Mouse (Mus musculus) left cerebral cortex, postnatal 14 days (tissue): ENCODE measurements around the gene Slco2b1. TPM values are rescaled to one million over a fixed set of nuclear protein-coding genes. Genes with fewer than 3 reads are reported as not detected.
"Not testable (repeated sequence)": the region's sequence is repeated elsewhere in the genome, so short reads cannot be mapped to it uniquely, and the experiment has no call there.

Experiments
- DNase-seq, 2 experiments: peaks; one replicate each; pipeline ENCODE4 v3.0.0; 2021 to 2022; ENCODE audit warnings: low spot score in 2 of 2, mixed read lengths in 1 of 2
- intact Hi-C: fragments of 180-260 bp; cut with DNase I; formaldehyde crosslinking; loops from one replicate; pipeline ENCODE4 v1.15.1; 2025
- long read RNA-seq, 2 experiments: library from polyadenylated mRNA; stranded (forward); transcript quantifications; one replicate each; pipeline ENCODE4 v2.0.0; 2021
- total RNA-seq, 2 experiments: library from RNA; stranded (reverse); gene quantifications; 2 replicates each; pipeline ENCODE4 v1.2.3; 2021

The Slco2b1 gene
- 10 to 100 TPM; 15.9 to 16.6 TPM for total RNA-seq
- long read RNA-seq, experiment 1, full-length matches to known transcripts, result 18 of 24 reads
- long read RNA-seq, experiment 1, partial matches to known transcripts, result 2 of 24 reads
- long read RNA-seq, experiment 1, other reads (novel, unspliced or antisense), result 4 of 24 reads
- long read RNA-seq, experiment 2, full-length matches to known transcripts, result 20 of 30 reads
- long read RNA-seq, experiment 2, partial matches to known transcripts, result 6 of 30 reads
- long read RNA-seq, experiment 2, other reads (novel, unspliced or antisense), result 4 of 30 reads

DNA sequence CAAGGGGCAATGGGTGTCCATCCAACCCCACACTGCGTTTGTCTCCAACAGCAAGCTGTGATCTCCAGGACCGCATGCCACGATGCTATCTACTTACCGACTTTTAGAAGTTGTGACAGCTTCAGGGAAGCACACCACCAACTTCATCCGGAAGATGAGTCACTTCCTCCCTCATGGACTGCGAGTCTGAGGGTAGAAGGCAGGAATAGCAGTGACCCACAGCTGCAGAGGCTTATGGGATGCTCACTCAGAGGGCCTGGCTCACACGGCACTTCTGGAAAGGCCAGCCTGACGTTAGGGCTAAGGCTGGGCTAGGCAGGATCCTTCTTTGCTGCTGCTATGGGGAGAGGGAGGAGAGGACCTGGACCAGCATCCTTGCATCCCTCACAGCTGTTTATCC is at the start of gene Slco2b1:
Slco2b1 (minus strand) TSS at position 175 of the 400 bp plus-strand sequence.
- DNase-seq, result no peak
- intact Hi-C loops, result loop anchor here (2.0 to 5.0 kb wide), 2 partner anchors 52 to 84 kb away; partner anchors contain the start of gene Tpbgl

DNA sequence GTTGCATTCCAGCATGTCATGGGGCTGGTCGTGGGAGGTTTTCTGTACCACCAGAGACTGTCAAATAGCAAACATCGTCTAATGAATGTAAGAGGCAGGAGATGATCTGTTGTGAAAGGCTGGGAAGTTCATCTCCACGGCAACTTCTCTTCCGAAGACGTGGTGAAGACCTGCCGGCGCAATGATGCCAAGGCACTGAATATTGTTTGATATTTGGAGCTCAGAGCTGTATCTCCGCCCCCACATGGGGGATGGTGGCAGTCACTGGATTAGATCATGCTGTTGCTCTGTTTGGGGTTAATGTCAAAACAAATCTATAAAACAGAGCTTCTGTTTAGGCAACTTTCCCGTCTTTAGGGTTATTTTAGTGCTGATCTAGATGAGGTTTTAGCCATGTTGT is 28.1 kb upstream of the Slco2b1 start:
- intact Hi-C loops, result no loop called here
- DNase-seq, result peak; percentile 19 to 45

DNA sequence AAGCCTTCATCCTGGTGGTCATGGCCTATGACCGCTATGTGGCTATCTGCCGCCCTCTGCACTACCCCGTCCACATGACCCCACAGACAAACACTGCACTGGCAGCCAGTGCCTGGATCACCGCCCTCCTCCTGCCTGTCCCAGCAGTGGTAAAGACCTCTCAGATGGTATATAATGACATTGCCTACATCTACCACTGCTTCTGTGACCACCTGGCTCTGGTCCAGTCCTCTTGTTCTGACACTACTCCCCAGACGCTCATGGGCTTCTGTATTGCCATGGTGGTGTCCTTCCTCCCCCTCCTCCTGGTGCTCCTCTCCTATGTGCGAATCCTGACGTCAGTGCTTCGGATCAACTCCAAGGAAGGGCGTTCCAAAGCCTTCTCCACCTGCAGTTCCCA is 24.4 kb upstream of the Slco2b1 start:
- DNase-seq, intact Hi-C loops: not testable (repeated sequence)

DNA sequence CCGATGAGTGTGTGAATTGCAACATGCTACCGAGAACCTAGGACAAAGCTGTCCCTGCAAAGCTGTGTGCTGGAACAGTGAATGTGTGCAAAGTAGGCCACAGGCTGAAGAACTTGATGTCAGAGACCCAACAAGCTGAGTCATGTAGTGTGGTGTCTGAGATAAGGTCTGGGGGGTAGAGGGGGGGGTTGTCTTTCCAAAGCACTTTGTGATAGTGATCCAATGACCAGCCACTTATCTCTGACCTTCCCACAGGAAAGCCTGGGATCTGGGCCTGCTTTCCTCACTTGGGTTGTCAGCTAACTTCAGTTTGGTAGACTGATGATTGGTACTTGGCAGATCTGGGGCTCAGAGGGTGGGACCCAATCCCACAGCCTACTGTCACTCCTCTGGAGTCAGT is 23.5 kb upstream of the Slco2b1 start:
- DNase-seq, result no peak
- intact Hi-C loops, result no loop called here

DNA sequence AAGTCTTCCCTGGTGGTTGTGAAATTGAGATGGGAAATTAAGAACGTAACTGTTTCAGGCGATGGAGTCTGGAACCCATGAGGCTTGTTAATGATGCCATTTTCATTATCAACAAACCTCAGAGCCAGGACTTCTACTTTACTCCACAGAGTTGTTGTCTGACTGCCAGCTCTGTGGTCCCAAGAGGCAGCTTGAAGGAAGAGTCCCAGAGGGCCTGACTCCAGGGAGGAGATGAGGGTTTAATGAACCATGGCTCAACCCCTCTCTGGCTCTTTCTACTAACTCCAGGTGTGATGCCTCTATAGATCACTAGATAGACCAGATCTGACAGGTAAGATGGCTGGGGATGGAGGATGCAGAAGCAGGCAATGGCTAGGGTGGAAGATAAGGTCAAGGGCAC is 18.8 kb upstream of the Slco2b1 start, which contains the start of gene Olfr520:
Olfr520 (plus strand) TSS at position 301 of the 400 bp plus-strand sequence.
- no peak for DNase-seq
- intact Hi-C loops, result no loop called here

DNA sequence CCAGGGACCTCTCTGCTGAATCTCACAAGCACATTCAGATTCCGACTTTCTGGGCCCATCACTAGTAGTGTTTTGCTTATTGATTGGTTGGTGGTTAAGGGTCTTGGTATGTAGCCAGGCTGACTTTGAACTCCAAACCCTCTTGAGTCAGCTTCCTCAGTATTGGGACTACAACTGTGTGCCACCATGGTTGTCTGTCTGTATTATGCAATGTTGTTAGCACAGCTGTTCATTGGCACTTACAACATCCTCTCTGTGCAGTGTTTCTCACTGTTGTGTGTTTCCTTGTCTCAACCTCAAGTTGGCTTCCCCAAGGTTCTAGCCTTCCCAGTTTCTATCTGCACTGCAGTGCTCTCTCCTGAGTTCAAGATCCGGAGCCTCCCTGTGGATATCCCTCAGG is 5.4 kb upstream of the Slco2b1 start:
- DNase-seq, result no peak
- intact Hi-C loops, result no loop called here

DNA sequence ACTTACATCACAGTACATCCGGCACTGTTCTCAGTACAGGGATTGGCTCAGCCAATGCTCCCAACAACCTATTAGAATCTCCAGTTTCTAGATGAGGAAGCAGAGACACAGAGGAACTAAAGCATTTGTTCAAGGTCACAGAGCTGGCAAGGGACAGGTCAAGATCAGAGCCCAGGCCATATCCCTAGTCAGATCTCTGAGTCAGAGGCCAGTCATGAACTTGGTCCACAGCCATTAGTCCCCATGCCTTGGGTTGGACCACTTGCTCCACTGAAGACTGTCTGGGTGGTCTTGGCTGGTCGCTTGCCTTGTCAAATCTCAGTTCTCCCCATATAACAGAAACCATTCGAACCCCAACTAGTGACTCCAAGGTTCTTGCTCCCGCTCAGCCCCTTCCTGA is 1.3 kb upstream of the Slco2b1 start:
- no peak for DNase-seq
- intact Hi-C loops, result loop anchor here (5.0 kb wide), 1 partner anchor 85 kb away; the partner anchor contains the start of gene Tpbgl

DNA sequence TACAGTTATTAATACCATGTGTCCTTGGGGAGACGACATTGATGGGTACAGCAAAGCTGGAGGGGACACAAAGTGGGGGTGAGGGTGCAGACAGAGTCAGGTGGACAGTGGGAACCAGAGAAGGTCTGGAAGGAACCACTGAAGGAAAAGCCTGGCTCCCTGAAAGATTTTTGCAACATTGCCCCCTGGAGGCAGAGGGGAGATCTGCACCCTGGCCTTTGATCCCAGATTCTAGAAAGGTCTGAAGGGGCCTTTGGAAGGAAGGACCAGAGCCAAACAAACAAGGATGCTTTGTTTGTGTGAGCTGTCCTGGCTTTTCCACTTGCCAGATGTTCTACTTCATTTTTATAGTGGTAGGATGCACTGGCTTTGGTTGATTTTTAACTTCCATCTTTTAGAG is 664 bp downstream of the Slco2b1 start:
- peak in 1 of 2 experiments; percentile 53 for DNase-seq
- intact Hi-C loops, result loop anchor here (2.0 to 5.0 kb wide), 2 partner anchors 52 to 83 kb away; partner anchors contain the start of gene Tpbgl

DNA sequence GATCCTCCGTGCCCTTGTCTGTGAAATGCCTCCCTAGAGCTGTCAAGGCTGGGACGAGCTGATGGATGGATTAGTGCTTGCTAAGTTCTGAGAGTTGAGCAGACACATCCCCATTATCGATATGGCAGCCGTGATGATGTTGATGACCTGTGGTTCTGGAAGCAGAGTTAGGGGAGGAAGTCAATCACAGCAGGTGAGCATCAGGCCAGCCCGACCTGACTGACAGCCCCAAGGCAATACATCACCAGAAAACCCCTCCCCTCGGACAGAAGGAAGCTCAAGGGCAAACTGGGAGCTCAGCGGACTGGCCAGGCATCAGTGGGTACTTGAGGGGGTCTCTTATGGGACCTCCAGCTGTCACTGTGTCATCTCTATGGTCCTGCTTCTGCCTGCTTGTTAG is 1.1 kb downstream of the Slco2b1 start:
- DNase-seq, result no peak
- intact Hi-C loops, result loop anchor here (2.0 to 5.0 kb wide), 2 partner anchors 51 to 83 kb away; partner anchors contain the start of gene Tpbgl

DNA sequence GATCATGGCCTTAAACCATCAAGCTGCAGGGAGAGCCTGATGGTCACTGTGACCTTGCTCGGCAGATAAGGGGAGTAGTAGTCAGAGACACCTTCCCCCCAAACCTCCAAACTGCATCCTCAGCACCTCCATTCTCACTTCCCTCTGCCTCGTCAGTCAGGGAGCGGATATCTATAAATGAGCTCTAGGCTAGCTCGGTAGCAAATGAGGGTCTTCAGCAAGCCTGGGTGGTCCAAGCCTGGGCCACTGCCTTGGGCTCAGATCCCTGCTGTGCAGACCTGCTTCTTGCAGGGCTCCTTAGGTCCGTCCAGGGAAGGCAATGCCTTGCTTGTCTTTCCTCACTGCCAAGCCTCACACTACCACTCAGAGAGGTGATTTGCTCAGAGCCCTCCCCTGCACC is 2.4 kb downstream of the Slco2b1 start:
- intact Hi-C loops, result no loop called here

DNA sequence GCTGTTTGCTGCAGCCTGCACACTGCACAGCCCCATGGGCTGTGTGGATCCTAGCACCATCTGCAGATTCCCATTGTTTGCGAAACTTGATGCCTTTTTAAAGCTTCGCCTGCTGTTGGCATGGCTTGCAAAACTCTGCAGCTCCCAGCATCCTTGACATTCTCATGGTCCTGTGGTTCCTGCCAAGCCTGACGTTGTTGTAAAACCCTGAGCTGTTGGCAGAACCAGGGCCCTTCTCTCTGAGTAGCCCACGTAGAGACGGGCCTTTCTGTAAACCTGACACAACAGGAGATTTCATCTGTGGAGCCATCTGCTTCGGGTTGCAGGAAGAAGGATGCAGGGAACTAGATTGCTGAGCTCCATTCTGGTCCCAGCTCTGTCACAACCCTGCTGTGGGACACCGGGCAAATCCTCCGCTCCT is 2.8 kb downstream of the Slco2b1 start:
- DNase-seq, result peak; percentile 59 to 85
- intact Hi-C loops, result no loop called here

More for the DNA sequence above, 2.4 kb downstream of the Slco2b1 start:
- no peak for DNase-seq

DNA sequence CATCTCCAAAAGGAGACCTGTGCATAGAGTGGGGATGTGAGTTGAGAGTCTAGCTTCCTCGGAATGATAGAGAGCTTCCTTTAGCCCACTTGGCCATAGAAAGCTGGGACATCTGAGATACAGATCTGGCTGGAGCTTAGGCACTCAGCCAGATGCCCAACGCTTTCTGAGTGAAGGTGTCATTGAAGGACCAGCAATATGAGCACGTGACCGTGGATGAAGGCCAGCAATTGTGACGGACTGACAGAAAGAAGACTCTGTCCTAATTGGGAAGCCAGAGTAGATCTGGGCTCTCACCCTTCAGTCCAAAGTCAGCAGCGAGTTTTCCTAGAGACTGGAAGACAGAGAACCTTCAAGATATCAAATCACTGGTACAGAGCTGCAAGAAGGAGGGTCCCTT is 3.5 kb downstream of the Slco2b1 start:
- intact Hi-C loops, result no loop called here
- DNase-seq, result no peak

DNA sequence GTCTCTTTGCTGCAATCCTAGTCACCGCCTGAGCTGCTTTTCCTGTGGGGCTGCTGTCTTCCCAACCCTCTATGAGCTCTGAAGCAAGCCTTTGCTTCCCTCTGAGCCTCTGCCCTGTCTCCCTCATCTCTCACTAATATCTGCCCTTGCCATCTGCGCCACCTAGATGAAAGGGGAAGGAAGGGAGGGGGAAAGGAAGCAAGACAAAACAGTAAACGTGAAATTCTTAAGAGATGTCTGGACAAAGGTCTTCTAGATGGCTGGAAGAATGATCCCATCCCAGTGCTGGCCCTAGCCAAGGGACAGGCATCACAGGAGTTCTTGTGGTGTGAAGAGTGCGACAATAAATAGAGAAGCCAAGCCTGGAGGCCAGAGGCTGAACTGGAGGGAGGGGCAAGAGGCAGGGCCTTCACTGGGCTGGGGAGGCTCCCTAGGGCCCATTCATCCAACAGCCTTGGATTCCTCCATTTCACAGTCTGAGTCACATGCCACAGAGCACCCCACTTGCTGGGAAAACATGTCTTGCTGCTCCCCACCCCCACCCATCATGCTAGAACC is 4.0 kb downstream of the Slco2b1 start:
- DNase-seq, result no peak
- intact Hi-C loops, result no loop called here

DNA sequence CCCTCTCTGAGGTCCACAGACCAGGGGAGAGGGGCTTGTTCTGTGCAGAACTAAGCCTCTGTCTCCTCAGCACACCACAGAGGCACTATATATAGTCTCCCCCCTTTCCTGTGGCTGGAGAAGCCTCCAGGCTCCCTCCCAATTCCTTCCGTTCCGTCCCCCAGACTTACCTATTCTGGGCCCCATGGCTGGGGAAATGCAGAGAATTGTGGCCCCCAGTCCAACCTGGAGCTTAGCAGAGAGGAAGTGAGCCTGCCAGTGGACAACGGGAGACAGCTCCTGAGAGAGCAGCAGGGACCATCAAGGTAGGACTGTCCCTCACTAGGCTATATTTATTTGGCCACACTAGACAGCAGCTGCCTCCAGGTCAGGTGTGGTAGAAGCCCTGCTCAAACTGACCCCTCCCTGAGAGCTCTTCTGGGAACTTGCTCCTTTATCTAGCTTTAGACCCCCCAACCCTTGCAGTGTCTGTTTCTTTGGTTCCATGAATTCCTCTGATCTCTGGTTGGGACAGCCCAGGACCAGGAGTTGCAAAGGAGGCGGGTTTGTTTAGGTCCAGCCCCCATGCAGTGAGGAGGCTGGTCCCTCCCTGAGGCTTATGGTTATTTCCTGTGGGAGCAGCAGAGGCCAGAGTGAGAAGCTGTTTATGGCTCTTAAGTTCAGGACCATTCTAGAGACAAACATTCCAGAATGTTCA is 4.7 kb downstream of the Slco2b1 start:
- no peak for DNase-seq
- intact Hi-C loops, result no loop called here

DNA sequence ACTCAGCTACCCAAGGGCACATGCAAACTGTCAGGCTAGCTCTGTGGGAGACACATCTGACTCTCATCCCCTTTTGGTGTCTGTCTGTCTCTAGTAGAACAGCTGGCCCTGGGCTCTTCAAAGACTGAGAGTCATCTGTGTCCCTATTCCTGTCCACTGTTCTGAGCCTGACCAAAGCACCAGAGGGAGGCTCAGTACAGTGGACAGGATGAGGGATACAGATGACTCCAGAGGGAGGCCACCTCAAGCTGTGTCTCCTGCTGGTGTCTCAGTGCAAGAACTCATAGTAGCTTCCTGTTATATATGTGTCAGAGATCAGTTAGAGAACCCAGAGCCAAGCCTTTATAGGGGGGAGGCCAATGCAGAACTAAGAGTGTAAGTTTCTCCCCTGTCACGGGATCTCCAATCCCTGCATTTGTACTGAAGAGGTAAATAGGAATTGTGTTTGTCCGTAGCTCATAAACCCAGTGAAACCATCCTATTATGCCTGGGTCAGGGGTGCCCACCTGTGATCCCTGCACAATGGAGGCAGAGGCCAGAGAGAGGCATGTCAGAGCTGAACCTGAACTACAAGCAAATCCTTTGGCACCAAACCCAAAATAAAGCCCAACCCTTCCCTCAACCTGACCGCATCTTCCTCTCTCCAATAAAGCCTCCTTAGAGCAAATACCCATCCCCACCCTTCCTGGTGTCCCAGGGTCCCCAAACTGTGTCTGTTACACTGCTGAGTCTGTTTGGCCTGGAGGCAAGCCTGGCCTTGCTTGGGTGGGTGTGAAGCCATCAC is 6.2 kb downstream of the Slco2b1 start:
- DNase-seq, result no peak
- intact Hi-C loops, result no loop called here

DNA sequence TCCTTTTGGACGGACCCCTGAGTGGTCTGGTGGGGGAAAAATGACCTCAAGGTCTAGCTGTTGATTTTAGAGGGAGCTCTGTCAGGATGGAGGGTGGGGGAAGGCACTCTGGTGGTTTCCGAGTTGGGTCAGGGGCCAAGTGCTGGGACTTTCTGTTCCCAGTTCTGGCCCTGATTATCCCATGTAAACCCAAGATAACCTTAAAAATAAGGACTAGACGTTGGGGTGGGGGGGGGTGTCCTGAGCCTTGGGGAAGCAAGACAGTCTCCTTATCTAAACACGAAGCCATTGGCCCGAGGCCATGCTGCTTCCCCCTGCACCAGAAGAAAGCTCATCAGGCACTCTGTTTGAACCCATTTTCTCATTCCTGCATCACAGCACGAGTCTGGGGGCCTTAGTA is 8.9 kb downstream of the Slco2b1 start:
- intact Hi-C loops, result no loop called here
- DNase-seq, result no peak

DNA sequence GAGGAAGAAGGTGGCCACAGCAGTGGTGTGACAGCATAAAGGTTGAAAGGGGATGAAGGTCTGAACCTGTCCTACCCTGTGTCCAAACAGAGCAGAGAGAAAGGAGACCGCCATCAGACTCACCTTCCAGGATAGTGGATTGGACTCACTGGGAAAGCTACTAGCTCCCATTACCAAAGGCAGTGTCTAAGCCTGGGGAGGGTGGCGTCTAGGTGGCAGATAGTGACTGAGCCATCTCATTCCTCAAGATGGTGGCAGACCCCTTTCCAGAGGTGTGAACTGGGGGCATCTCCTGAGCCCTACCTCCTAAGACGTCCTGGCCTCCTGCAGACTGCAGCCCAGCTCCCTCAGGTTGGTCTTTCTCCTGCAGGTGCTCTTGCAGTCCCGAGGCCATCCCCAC is 10.5 kb downstream of the Slco2b1 start:
- intact Hi-C loops, result no loop called here
- DNase-seq, result no peak

DNA sequence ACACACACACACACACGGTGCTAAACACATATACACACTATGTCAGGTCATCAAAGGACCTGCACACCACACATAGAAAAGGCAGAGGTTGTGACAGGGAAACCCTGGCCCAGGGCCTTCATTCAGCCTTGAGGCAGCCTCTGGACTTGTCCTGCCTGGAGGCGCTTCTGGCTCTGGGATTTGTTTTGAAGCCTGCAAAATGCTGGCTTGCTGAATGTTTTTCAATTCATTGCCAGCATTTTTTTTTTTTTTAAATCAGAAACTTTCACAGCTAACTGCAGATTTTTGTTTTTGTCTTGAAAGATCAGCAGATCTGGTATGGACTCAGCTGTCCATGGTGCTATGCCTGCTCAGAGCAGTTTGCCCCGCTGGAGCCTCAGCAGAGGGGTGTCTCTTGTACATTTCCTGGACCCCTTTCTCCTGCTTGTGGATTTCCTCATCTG is 11.4 kb downstream of the Slco2b1 start:
- intact Hi-C loops, result no loop called here
- DNase-seq, result no peak

DNA sequence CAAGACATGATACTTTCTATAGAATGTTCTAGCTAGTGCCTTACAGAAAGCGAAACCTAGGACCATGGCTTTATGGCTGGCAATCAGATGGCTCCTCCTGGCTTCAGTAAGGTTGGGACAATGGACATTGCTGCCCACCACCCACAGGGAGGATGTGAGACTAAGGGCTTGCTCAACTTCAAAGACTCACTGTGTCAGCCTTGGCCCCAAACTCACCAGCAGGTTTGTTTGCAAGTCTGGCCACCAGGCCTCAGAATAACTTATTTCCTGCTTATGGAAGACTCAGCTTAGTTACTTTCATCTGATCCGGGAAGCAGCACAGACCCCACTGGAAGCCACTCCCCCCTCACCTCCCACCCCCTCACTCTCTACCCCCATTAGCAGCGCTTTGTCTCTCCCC is 12.0 kb downstream of the Slco2b1 start:
- no peak for DNase-seq
- intact Hi-C loops, result no loop called here

DNA sequence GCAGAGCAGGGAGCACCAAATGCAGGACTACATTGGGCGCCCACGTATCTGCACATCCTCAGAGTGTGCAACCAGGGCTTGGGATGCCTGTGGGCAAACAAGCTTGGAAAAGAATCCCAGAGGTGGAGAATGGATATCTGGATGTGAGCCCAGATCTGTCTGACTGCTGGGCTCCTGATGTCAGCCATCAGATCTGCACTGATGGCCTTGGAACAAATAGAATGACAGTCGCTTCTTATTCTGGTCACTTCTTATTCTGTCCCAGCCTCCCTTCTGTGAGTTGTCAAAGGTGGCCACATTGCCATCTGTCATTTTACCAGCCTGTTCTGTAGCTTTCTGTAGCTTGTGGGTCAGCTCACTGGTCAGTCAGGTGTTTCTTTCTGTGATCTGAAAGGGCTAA is 12.6 kb downstream of the Slco2b1 start:
- no peak for DNase-seq
- intact Hi-C loops, result no loop called here
